Mouse (Mus musculus) embryonic stem cell, embryonic (primary cell): ENCODE data around the gene Ube2d1.

Source experiments
- CTCF ChIA-PET, 4 experiments: fragments of 300-600 bp in 2 of 4; fragments of 350-600 bp in 2 of 4; sonication (Branson Sonifier 250); formaldehyde crosslinking; loops; one replicate each; lab custom pipeline; 2022; ENCODE audit warnings: inconsistent platforms in 2 of 4; lab: Charles Lee
- POLR2A ChIA-PET, 4 experiments: fragments of 300-600 bp in 2 of 4; fragments of 350-600 bp in 2 of 4; sonication (Branson Sonifier 250); formaldehyde crosslinking; loops; one replicate each; lab custom pipeline; 2022; ENCODE audit warnings: antibody characterized with exemption in 4 of 4, inconsistent platforms in 1 of 4; lab: Charles Lee

Ube2d1 gene

DNA sequence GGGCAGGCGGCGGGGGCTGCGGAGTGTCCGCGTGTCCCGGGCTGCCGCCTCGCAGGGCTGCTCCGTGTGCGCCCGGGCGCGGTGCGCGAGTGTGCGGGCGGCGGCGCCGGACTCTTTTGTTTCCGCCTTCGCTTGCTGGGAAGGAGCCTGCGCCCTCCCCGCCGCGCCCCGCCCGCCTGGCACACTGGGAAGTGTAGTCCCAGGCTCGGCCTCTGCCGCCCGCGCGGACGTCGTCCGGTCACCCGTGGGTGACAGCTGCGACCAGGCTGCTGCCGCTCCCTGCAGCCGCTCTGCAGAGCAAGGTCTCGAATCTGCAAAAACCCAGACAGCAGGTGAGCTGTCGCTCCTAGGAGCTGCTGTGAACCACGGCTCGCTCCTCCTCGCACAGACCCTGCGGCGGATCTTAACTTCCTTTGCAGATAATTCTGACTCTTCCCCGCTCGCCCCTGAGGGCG is at the start of gene Ube2d1:
TSS of gene Ube2d1 (minus strand) at position 137 of the 455 bp plus-strand sequence.
- CTCF ChIA-PET = interaction anchor here (1.1 to 2.4 kb wide), 4 partner anchors 17 to 21 kb away, joined by 4 to 7 read pairs (median 6); no protein-coding TSS in a partner anchor
- POLR2A ChIA-PET = interaction anchor here in 2 of 4 experiments (0.8 to 1.6 kb wide), 4 partner anchors 15 to 163 kb away, joined by 3 to 5 read pairs (median 3); partner anchors contain the start of gene Ipmk (in 1 of the 2)

DNA sequence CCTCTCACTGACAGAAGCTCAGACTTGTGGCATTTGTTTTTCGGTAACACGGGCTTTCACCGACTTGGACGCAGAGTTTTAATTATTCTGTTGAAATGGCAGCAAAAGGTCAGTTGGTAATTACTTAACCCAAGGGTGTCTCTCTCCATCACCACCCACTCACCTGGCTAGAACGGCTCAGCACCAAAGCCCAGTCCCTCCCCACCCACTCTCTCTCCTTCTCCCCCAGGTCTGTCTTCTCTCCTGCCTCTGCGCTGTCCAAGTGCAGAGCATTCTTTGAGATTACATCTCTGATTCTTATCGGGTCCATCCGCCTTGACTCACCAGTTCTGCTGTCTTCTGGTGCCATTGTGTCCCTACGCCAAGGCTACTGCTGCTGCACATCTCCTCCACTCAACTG is 47.8 kb upstream of the Ube2d1 start:
- CTCF ChIA-PET = interaction anchor here (0.6 to 1.4 kb wide), 13 partner anchors 9 to 1391 kb away, joined by 3 to 6 read pairs (median 3); partner anchors contain the start of genes Cisd1 (in 3 of the 4) and Ipmk (in 1 of the 4)
- POLR2A ChIA-PET = interaction anchor here in 2 of 4 experiments (0.6 to 3.6 kb wide), 8 partner anchors 8 to 115 kb away, joined by 3 to 27 read pairs (median 4); partner anchors contain the start of genes Cisd1 (in 2 of the 2) and Ipmk (in 1 of the 2)

DNA sequence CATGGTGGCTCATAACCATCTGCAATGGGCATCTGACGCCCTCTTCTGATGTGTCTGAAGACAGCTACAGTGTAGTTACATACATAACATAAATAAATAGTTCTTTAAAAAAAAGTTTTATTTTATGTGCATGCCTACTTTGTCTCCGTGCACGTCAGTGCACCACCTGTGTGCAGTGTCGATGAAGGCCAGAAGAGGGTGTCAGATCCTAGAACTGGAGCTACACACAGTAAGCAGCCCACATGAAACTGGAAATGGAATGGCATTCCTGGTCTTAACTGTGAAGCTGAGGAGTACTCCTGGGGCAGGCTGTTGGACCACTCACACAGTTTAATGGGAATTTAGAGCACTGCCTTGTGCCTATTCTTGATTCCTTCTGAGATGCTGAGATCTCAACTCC is 47.3 kb upstream of the Ube2d1 start:
- POLR2A ChIA-PET = interaction anchor here in 2 of 4 experiments (0.6 to 3.6 kb wide), 8 partner anchors 9 to 114 kb away, joined by 3 to 27 read pairs (median 4); partner anchors contain the start of genes Cisd1 (in 2 of the 2) and Ipmk (in 1 of the 2)

DNA sequence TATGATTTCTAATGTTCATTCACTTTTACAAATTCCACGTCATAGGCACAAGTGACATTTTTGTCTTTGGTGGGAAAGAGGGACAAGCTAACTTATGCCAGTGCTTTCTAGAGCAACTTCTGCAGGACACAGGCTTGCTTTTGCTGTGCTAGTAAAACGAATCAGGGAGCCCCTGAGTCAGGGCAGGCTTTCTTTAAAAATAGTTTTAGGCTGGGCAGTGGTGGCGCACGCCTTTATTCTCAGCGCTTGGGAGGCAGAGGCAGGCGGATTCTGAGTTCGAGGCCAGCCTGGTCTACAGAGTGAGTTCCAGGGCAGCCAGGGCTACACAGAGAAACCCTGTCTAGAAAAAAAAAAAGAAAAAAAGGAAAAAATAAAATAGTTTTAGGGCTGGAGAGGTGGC is 46.8 kb upstream of the Ube2d1 start:
- POLR2A ChIA-PET = interaction anchor here in 2 of 4 experiments (1.1 to 3.6 kb wide), 5 partner anchors 9 to 69 kb away, joined by 3 to 27 read pairs (median 4); partner anchors contain the start of genes Cisd1 (in 1 of the 2) and Ipmk (in 1 of the 2)
- CTCF ChIA-PET = interaction anchor here (0.7 to 1.3 kb wide), 9 partner anchors 10 to 1013 kb away, joined by 3 to 5 read pairs (median 4); partner anchors contain the start of gene Cisd1 (in 2 of the 4)

More for the DNA sequence above, 47.3 kb upstream of the Ube2d1 start:
- CTCF ChIA-PET = interaction anchor here (0.6 to 1.4 kb wide), 14 partner anchors 9 to 1390 kb away, joined by 3 to 6 read pairs (median 4); partner anchors contain the start of genes Cisd1 (in 3 of the 4) and Ipmk (in 1 of the 4)

DNA sequence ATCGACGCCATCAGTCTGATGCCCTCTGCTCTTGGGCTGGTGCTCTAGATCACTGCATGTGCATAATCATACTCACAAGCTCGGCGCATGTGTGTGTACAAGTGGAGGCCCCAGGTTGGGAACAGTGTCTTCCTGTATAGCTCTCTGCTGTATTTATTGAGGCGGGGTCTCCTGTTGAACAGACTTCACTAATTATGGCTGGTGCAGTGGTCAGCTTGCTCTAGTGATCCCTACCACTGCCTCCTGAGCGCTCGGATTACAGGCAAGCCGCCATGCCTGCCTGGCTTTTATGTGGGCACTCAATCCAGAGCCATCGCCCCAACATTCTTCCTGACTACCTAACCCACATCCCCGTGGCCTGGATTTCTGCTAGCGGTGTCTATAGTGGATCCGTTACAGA is 45.0 kb upstream of the Ube2d1 start:
- CTCF ChIA-PET = interaction anchor here in 1 of 4 experiments (0.6 kb wide), 1 partner anchor 9 kb away, joined by 5 read pairs; no protein-coding TSS in a partner anchor
- POLR2A ChIA-PET = interaction anchor here in 2 of 4 experiments (0.7 to 1.0 kb wide), 2 partner anchors 18 to 19 kb away, joined by 3 to 4 read pairs; partner anchors contain the start of gene Ipmk (in 1 of the 2)

DNA sequence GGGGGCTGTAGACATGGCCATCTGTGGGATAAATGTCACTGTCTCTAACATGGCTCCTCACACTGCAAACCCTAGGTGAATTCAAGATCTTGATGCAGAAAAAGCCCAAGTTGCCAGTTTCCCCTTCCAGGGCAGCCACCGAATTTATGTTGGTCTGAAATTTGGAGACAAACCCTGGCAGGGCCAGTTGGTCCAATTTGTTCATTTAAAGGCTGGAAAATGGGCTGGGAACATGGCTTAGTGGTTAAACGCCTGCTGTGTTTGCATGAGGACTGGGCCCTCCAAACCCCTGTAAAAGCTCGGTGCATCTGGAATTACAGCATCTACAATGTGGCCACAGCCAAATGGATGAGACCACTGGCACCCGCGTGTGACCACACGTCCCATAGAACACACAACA is 44.2 kb upstream of the Ube2d1 start:
- CTCF ChIA-PET = interaction anchor here in 2 of 4 experiments (0.9 to 1.1 kb wide), 2 partner anchors 27 to 72 kb away, joined by 3 read pairs; no protein-coding TSS in a partner anchor
- POLR2A ChIA-PET = interaction anchor here in 3 of 4 experiments (0.6 to 1.6 kb wide), 4 partner anchors 18 to 70 kb away, joined by 3 to 4 read pairs (median 4); partner anchors contain the start of gene Ipmk (in 2 of the 3)

DNA sequence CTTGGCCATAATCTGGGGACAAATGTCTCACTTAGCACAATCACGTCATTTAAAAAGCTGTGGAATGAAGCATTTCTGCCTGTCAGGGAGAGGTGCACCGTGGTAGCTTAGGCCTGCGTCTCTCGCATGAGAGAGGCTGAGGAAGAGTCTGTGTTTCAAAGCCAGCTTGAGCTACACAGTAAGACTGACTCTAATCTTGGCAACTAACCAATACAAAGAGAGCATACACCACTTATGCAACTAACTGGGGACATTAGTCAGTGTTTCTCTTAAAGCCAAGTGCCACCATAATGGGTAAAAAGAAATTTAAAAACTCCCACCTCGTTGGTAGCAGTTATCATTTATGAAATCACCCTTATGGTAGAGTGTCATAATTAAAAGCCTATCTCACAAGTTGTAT is 43.8 kb upstream of the Ube2d1 start:
- POLR2A ChIA-PET = interaction anchor here in 3 of 4 experiments (1.0 to 1.6 kb wide), 4 partner anchors 11 to 19 kb away, joined by 3 to 4 read pairs (median 4); partner anchors contain the start of genes Ipmk (in 2 of the 3) and Cisd1 (in 1 of the 3)
- CTCF ChIA-PET = interaction anchor here in 3 of 4 experiments (0.7 to 1.1 kb wide), 5 partner anchors 10 to 73 kb away, joined by 3 read pairs; no protein-coding TSS in a partner anchor

DNA sequence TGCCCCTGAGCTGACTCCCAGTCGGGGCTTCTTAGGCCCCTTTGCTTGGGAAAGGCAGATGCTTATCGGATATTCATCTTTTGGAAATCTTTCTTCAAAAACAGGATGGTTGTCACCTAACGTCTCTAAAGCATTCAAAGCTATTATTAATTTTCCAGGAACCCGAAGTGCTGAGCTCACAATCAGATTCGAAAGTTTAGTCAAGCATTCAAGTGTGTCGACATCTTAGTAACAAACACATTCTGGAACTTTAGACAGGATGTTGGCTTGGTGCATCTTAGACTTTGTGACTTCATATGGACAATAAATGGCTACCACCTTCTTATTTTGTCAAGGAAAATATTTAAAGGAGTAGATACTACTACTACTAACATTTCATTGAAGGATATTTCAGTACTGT is 43.3 kb upstream of the Ube2d1 start:
- ChIA-PET POLR2A (interaction anchor here in 2 of 4 experiments (1.0 to 1.6 kb wide), 3 partner anchors 12 to 19 kb away, joined by 3 to 4 read pairs (median 3); partner anchors contain the start of genes Cisd1 (in 1 of the 2) and Ipmk (in 1 of the 2)), CTCF (interaction anchor here (0.6 to 1.1 kb wide), 5 partner anchors 11 to 73 kb away, joined by 3 read pairs; no protein-coding TSS in a partner anchor)

DNA sequence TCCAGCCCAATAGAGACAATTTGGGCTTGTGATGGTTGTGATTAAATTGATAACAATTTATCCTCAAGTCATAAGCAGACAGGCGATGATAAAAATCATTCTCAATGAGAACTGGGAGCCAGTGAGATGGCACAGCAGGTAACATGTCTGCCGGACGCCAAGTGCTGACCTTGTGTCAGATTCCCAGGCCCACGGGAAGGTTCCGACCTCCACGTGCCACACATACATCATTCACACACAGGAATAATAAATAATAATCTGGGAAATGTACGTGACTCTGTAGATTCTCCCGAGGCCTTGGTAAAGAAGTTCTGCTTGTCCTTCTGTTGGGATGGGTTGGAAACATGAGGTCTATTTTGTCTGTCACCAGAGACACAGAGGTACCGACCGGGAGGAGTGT is 42.3 kb upstream of the Ube2d1 start:
- ChIA-PET POLR2A (interaction anchor here in 3 of 4 experiments (1.0 to 1.6 kb wide), 8 partner anchors 15 to 101 kb away, joined by 3 to 10 read pairs (median 6); partner anchors contain the start of genes Ipmk (in 2 of the 3) and Cisd1 (in 1 of the 3)), CTCF (interaction anchor here (0.5 to 2.5 kb wide), 21 partner anchors 11 to 396 kb away, joined by 3 to 16 read pairs (median 5); partner anchors contain the start of gene Cisd1 (in 1 of the 4))

DNA sequence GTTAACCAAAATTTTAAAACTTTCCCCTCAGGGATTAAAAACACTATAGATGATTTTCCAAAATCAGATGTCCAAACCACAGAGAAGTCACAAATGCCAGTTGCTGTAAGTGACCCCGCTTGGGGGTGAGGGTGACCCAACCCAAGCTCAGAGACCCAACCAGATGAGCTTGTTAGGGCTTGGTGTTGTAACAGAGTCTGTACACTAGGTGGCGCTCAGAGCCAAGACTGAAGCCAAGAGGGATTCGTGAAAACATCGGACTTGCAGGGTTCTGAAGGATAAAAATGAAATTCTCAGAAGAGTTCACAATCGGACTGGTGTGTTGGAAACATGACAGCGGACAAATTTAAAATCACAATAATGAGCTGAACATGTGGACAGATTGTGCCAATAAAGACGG is 41.7 kb upstream of the Ube2d1 start:
- ChIA-PET CTCF (interaction anchor here (0.5 to 2.5 kb wide), 58 partner anchors 9 to 396 kb away, joined by 3 to 16 read pairs (median 4); partner anchors contain the start of genes Cisd1 (in 1 of the 4) and Ipmk (in 1 of the 4)), POLR2A (interaction anchor here in 3 of 4 experiments (0.6 to 1.6 kb wide), 13 partner anchors 9 to 1155 kb away, joined by 3 to 10 read pairs (median 4); partner anchors contain the start of genes Ipmk (in 2 of the 3) and Cisd1 (in 1 of the 3))

DNA sequence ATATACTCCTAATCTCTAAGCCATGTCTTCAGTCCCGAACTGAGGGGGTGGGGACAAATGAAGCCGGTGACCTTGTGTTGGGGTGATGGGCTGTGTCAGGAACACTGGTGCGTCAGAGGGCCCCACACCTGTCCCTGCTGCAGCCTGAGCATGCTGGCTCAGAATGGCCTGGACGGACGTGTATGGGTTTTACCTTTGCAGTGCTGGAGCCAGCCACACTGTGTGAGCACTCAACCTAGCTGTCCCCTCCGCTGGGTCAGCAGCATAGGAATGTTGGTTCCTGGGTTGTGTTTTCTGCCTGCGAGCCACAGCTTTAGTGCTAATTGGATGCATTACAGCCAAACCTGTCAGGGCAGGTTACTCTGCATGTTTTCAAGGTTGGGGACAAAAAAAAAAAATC is 41.1 kb upstream of the Ube2d1 start:
- POLR2A ChIA-PET = interaction anchor here (0.6 to 1.9 kb wide), 16 partner anchors 10 to 1155 kb away, joined by 3 to 10 read pairs (median 4); partner anchors contain the start of genes Ipmk (in 2 of the 4) and Cisd1 (in 1 of the 4)
- CTCF ChIA-PET = interaction anchor here (0.5 to 2.5 kb wide), 58 partner anchors 8 to 222 kb away, joined by 3 to 16 read pairs (median 4); partner anchors contain the start of genes Cisd1 (in 1 of the 4) and Ipmk (in 1 of the 4)

DNA sequence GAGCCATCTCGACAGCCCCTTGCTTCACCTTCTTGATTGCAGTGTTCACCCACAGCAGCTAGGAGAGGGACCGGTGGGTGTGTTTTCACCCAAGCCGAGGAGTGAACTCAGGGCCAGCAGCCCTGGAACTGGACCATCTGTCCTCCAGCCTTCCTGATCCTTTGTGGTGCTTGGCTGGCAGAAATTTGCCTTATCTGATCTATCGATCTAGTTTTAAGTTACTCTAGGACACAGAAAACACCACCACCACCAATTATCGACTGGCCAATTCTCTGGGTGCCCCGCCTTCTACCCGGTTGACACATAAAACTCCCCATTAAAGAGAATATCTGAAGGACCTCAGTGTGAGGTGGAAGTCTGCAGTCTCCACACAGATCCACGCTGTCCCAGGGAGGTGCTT is 38.6 kb upstream of the Ube2d1 start:
- ChIA-PET CTCF (interaction anchor here in 3 of 4 experiments (0.6 to 1.6 kb wide), 8 partner anchors 17 to 864 kb away, joined by 3 to 5 read pairs (median 3); no protein-coding TSS in a partner anchor), POLR2A (interaction anchor here in 1 of 4 experiments (1.2 to 1.5 kb wide), 2 partner anchors 18 to 23 kb away, joined by 3 read pairs; partner anchors contain the start of gene Ipmk)

DNA sequence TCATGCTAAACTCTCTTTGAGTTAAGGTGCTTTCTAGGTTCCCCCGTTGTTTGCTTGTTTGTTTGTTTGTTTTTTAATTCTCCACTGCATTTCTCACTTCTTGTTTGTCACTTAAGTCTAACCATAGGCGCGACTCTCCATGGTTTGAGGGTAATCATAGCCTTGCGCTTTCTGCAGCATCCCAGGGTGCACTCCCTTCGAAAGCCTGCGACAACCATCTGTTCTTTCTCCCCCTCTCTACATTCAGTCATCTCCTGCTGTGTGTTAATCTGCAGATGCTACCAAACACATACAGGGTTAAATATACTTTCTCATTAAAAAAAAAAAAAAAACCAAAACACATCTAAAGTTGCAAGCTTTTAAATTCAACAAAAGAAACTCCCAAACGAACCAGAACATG is 31.4 kb upstream of the Ube2d1 start:
- POLR2A ChIA-PET = interaction anchor here in 1 of 4 experiments (0.7 kb wide), 1 partner anchor 941 kb away, joined by 4 read pairs; no protein-coding TSS in a partner anchor

DNA sequence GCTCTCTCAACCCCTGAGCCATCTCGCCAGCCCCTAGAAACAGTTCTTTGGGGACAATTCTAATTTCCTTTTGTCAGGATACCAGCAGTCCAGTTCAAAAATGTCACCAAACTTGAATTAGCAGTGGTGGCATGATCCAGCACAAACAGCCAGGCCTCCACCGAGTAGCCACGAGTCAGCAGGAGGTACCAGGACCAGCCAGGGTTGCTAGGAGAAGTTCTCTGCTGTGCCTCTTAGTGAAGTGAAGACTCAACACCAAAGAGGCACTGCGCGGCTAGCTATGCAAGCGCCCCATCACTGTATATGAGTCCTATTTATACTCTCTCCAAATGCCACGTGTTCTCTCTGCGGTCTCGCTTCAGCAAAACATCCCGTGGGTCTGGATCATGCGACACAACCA is 31.0 kb upstream of the Ube2d1 start:
- POLR2A ChIA-PET = no interaction called here
- CTCF ChIA-PET = interaction anchor here in 1 of 4 experiments (1.3 to 1.6 kb wide), 2 partner anchors 10 to 14 kb away, joined by 3 to 4 read pairs; no protein-coding TSS in a partner anchor

More for the DNA sequence above, 31.4 kb upstream of the Ube2d1 start:
- CTCF ChIA-PET = interaction anchor here in 1 of 4 experiments (1.3 to 1.6 kb wide), 2 partner anchors 11 to 14 kb away, joined by 3 to 4 read pairs; no protein-coding TSS in a partner anchor

DNA sequence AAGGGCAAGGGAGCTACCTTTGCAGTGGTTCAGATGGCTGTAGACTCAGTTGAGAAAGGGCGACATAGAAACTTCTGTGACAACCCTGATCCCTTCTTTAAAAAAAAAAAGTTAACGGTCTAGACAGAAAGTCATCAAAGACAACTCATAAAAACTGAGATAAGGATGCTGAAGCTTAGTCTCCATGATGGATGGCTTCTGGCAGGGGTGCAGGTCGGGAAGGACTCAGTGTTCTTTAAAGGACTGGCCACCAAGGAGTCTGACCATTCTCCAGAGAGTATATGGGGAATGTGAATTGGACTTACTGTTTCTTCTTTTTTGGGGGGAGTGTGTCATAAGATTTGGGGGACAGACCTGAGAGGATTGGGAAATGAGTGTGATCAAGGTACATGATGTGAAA is 29.5 kb upstream of the Ube2d1 start:
- CTCF ChIA-PET = no interaction called here
- POLR2A ChIA-PET = no interaction called here

DNA sequence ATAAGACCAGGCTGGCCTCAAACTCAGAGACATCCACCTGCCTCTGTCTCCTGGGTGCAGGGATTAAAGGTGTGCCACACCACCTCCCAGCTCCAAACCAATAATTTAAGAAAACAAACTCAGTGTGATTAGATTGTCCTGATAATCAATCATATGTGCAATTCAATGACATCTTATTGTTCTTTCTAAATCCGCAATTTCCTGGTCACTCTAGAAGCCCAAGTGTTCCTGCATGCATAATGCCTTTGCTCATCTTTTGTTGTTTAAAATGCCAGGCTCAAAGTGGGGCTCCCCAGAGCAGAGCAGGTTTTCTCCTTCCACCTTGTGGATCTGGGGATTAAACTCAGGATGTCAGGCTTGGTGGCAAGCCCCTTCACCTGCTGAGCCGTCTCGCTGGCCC is 25.2 kb upstream of the Ube2d1 start:
- ChIA-PET POLR2A (interaction anchor here in 2 of 4 experiments (0.7 to 1.3 kb wide), 7 partner anchors 12 to 84 kb away, joined by 3 to 5 read pairs (median 3); partner anchors contain the start of gene Ipmk (in 1 of the 2)), CTCF (interaction anchor here in 1 of 4 experiments (1.3 kb wide), 1 partner anchor 8 kb away, joined by 4 read pairs; no protein-coding TSS in a partner anchor)

DNA sequence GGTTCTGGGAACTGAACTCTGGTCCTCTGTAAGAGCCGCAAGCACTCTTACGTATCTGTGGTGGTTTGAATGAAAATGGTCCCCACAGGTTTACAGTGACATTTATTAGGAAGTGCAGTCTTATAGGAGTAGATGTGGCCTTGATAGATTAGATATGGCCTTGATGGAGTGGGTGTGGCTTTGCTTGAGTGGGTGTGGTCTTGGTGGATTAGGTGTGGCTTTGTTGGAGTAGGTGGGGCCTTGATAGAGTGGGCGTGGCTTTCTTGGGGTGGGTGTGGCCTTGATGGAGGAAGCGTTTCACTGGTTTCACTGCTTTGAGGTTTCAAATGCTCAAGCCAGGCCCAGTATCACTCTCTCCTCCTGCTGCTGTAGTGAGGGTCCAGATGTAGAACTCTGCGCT is 23.1 kb upstream of the Ube2d1 start:
- CTCF ChIA-PET = interaction anchor here in 1 of 4 experiments (0.7 kb wide), 1 partner anchor 33 kb away, joined by 3 read pairs; no protein-coding TSS in a partner anchor

More for the DNA sequence above, 23.1 kb upstream of the Ube2d1 start:
- POLR2A ChIA-PET = interaction anchor here in 2 of 4 experiments (0.6 to 1.1 kb wide), 2 partner anchors 104 to 559 kb away, joined by 3 to 4 read pairs; no protein-coding TSS in a partner anchor
